Mouse (Mus musculus): ENCODE measurements around the gene Smc3.

Smc3 gene

DNA sequence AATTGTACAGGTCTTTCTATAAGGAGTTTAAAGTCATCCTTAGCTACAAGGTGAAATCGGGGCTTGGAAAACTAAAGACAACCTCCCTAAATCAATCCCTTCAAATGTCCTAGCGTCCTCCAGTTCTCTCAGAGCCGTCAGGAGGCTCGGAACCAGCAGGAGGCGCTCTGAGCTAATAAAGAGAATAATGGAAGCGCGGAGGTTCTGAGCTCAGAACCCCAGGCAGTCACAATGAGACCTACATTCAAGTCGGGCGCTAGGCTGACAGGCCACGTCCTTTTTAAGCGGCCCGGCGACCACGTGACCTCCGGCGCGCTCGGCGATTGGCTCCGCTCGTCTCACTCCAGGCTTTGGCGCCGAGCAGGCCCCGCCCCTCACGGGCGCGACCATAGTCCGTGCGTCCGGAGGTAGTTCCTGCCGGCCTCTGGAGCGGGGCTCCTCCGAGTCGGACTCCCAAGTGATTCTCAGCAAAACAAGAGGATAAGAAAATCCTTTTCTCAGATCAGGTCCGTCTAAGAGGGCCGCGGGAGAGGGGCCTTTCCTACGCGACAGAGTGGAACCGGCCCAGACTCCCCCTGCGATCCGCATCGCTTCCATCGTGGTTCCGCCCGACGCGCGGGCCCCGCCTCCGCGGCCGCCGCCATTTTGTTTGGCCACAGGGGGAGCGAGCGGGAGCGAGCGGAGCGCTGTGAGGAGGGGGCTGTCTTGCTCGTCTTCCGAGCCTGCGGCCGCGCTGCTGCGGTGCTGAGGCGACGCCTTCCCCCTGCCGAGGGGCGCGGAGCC, at the start of gene Smc3:
Smc3 (plus strand) TSS at position 642 of the 783 bp plus-strand sequence.
- in situ Hi-C loops (cut with MboI, MseI), result no loop called here

DNA sequence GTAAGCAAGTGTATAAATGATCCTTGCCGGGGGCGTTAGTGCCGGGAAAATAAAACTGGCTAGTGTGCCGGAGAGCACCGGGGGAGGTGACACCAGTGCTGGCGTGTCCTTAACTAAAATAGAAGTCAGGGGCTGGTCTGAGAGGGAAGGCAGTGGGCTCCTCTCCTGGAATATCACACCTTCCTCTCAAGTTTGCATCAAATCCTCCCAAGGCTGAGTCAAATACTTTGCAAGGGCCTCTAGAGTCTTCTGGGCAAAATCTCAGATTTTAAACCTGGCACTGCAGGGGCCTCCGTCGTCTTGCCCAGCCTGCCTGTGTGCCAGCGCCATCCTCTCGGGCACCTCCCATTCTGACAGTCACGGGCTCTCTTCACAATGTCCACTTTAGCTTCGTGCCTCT, 49.2 kb upstream of the Smc3 start:
- in situ Hi-C loops (cut with MboI, MseI), result no loop called here

DNA sequence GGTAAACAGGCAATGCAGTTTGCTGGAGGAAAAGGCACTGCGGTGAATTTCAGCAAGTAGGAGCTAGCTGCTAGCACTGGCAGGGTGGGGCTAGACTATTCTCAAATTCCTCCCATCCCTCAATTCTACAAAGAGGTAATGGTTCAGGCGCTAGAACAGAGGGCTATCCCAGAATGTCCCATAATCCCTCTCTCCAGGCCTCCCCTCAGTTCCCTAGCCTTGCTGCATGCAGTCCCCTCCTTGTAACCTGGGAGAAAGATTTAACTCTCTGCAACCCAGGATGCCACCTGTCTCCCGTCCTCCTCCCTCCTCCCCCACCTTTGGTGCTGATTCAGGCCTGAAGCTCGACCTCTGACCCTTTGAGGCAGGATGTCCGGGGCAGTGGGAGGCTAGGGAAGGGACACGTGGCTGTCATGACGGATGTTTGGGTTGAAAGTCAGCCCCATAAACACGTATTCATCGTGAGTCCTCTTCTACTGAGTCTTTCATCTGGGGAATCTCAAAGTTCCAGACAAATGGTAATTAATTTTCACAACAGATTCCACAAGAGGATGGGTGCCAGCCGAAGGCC, 47.9 kb upstream of the Smc3 start:
- in situ Hi-C loops (cut with MboI, MseI), result no loop called here

DNA sequence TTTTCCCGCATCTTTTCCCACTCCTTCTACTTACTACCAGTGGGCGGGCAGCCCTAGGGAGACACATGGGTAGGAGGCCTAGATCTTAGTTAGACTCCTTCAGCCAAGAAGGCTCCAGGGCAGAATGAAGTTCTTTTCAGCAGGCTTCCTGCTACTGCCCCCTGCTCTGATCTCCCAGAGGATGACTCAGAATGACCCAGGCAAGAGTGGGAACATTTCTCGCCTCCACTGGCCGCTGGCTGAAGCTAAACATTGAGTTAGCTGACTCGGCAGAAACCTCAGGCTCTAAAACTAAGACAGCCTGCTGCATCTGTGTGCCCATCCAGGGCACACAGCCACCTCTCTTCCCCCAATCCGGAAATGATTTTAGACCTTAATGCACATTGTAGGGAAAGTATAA, 47.4 kb upstream of the Smc3 start:
- in situ Hi-C loops (cut with MboI, MseI), result no loop called here

DNA sequence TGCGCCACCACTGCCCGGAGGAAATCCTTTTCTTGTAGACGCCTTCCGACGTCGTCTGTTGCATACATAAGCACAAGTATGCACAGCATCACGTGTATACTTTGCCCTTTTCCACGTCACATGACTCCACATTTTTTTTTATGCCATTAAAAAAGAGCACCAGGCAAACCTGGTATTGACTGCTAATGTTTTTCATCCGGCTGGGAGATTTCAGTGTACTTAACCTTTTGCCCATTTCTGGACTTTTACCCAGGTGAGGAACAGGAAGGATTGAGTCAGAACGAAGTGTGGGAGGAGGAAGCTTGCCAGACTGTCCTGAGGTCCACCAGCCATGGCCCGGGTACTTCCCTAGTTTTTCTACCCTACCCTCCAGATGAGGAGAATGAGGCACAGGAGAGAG, 45.8 kb upstream of the Smc3 start:
- in situ Hi-C loops (cut with MboI, MseI), result no loop called here

DNA sequence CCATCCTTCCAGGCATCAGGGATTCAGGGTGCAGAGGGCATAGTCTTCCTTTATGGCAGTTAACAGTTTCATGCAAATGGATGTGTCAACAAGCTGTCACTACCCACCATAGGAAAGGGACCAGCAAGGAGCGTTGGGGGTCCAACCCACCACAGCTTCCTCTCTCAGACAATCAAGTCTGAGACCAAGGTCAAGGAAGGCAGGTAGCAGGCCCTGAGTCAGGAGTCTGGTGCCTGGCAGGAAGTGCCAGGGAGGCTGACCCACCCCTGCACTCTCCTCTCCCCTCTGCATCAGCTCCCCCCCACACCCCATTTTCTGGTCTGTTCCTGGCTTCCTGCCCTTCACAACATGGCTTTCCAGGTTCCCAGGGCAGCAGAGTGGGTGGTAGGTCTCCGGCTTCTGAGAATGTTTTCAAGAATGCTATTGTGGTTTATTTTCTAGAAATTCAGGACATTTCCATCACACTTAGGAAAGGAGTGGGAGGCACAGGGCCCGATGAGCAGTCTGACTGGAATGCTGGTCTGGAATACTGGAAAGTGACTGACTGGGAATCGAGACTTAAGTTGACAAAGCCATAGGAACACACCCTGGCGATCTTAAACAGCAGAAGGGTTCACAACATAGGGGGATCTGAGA, 45.1 kb upstream of the Smc3 start:
- in situ Hi-C loops (cut with MboI, MseI), result no loop called here

DNA sequence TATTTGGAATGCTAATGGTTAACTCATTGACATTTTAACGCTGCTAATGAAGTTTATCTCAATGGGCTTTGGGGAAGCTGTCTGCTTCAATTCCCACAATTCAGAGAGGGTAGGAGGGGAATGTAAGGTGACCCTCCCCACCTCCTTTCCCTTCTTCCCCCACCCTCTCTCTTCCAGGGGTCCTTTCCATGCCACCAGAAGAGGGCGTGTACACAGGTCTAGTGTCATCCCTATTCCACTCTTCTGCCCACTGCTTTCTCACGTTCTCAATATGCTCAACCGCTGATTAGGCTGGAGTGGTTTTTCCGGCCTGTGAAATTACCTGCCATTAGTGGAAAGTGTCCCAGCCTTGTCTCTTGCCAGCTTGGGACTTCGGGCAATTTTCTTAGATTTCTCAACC, 43.4 kb upstream of the Smc3 start:
- in situ Hi-C loops (cut with MboI, MseI), result no loop called here

DNA sequence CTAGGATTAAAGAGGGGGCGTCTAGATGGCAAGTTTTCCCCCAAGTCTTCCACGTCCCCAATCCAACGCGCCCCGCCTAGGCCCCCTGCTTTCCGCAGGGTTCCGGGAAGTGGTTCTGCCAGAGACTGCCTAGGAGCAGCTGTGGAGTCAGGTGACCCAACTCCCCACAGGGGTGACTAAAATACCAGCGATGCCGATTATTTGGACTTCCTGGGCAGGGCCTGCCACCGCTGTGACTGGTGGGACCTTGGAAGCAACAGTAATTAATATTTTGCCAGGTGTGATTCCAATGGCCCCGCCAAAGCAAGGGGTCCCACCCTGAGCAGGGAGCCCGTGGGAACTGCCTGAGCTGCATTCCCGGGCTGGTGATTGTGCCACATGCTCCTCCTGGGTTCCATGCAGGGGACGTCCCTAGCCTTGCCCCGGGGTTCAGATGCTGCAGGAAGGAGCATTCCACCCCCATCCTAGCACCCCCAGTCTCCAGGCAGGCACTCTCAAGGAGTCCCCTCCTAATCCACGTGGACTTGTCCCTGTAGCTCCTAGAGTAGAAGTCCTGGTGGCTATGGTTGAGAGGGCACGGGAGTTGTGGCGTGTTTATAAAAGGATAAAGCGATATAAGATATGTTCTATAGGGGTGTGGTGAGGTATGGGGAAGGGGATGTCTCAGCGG, 42.8 kb upstream of the Smc3 start:
- in situ Hi-C loops (cut with MboI, MseI), result no loop called here

DNA sequence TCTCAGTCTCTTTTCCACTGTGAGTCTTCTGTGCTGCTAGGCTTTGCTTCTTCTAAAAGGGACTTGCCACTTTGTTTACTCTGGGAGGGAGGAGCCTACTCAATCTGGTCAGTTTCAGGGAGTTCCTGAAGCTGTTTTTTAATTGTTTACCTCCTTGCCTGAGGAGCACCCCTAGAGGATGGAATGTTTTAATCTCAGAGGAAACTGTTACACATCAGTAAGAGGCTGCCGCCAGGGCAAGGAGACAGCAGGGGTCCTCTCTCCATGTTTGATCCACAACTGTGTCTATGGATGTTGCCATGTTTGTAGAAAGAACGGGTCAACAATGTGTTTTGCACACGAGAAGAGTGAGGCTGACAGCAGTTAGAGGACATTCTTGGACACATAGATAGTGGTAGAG, 39.8 kb upstream of the Smc3 start:
- in situ Hi-C loops (cut with MboI, MseI), result loop anchor here (10.0 kb wide), 1 partner anchor 136 kb away; no protein-coding TSS in a partner anchor

DNA sequence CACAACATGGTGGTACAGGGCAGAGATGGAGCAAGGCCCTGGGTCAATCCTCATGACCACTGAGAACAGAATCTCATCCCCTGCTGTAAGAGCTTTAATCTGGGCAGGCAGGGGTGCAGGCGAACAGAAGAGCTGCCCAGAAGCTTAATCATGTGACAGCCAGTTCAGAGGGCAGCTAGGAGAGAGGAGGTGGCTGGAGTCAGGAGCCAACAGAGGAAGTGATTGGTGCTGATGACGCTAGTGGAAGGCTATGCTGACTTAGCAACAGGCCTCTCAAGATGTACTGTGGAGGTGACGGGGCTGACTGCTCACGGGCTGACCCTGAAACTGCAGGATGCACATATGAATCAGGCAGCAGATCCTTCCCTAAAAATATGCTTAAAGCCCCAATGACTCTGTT, 36.0 kb upstream of the Smc3 start:
- in situ Hi-C loops (cut with MboI, MseI), result loop anchor here (10.0 kb wide), 1 partner anchor 139 kb away; no protein-coding TSS in a partner anchor

DNA sequence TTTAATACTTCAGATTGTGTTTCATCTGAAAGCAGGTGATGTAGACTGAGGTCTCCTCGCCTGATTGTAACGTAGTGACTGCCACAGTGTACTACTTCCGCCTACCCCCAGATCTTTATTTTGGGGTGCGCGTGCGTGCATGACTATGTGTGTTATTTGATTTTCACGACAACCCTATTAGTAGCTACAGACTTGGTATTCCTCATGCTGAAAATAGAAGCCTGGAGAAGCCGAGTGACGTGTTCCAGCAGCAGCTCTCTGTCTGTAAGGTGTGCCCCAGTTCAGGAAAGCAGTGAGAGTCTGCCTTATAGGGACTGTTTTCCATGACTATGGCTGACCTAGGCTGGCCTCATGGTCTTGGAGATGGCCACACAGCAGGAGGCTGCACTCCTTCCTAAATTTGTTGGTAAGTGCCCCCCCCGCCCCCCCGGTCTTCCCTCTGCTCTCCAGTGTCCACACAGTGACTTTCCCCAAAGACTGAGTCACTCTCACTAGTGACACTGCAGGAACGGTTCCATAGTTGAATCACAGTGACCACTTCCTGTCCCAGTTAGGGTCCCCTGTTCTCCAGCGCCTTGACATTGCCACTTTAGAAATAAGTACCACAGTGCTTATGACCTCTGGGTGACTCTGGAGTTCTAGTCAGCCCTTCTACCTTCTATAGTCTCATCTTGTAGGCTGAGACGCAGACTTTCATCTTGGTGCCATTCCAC, 34.5 kb upstream of the Smc3 start:
- in situ Hi-C loops (cut with MboI, MseI), result loop anchor here (10.0 kb wide), 1 partner anchor 141 kb away; no protein-coding TSS in a partner anchor

DNA sequence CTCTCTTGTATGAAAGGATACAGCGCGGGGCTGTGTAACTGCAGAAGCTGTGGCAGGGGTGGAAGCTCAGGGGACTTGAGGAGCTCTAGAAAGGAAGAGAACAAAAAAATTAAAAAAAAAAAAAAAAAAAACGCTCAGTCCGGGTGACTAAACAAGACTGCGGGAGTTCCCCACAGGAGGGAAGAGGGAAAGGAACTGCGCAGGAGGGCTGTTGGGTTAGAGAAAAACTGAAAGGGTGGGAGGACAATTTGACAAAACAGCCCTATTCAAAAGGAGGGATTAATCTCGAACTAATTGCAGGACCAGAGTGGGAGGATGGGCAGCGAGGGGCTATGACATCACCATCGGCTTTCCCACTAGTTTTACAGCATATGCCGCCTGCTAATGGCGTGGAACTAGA, 32.3 kb upstream of the Smc3 start:
- in situ Hi-C loops (cut with MboI, MseI), result loop anchor here (10.0 kb wide), 1 partner anchor 143 kb away; no protein-coding TSS in a partner anchor

DNA sequence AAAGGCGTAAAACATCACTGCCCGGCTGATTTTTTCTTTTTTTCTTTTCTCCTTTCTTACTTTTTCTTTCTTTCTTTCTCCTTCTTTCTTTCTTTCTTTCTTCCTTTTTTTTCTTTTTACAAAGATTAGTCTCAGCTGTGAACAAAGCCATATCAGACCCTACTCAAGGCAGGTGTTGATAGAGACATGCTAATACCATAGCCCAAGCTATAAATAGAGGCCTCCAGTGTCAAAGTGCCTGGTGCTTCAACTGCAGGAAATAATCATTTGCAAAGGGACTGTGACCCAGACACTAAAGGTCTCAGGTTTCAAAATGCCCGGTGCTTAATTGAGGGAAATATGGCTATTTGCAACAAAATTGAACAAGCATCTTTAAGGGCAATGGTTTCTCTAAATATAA, 31.6 kb upstream of the Smc3 start:
- in situ Hi-C loops (cut with MboI, MseI), result loop anchor here (10.0 kb wide), 1 partner anchor 144 kb away; no protein-coding TSS in a partner anchor

DNA sequence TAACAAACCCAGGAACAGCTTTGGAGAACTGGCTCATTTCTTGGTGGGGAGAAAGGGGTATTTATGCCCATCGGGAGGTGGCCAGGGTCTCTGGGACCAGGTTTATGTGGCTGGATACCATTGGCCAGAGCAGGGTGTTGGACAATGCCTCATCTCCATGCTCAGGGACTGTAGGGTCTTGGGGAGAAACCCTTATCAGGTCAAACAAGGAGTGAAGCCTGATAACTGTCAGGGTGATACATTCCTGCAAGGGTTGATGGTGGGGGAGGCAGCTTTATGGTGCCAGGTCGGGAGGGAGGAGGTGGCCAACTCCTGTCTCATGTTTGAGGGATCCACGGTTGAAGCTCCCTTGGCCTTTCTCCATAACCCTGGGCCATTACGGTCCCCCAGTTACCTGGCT, 29.1 kb upstream of the Smc3 start:
- in situ Hi-C loops (cut with MboI, MseI), result no loop called here

DNA sequence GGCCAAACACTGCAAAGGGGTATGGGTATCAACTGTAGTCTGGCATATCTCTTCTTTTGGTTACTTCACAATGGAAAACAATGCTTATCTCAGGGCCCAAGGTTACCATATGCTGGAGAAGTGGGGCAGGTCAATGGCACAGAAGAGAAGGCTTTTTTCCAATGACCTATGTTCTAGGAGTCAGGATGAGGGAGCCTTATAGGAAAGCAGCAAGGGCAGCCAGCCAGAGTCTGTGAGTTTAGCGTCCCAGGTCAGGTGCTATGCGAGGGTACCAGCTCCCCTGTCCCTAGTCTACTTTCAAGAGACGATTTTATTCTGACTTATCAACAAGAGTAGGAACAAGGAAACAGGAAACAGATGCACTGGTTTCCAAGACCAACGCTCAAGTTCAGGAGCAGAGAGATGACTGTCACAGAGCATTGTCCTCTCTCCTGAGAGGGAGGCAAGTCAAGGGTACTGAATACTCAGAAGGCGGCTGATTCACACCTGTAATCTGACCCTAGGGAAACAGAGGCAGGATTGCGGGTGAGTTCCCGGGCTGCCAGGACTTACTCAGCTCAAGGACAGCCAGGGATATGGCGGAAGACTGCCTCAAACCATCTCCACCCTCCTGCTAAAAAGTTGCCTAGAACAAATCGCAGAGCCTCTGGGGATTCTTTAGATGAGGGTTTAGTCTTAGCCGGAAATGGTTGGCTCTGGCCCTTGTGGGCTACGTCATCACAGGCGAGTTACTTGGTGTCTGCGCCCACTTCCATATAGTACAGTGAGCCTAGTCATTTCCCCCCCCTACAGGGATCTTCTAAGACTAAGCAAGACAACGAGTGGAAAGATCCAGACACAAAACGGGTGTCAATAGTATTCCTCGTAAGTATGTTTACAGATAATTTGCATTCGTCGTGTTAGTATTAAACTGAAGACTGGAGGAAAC, 28.4 kb upstream of the Smc3 start:
- in situ Hi-C loops (cut with MboI, MseI), result no loop called here

DNA sequence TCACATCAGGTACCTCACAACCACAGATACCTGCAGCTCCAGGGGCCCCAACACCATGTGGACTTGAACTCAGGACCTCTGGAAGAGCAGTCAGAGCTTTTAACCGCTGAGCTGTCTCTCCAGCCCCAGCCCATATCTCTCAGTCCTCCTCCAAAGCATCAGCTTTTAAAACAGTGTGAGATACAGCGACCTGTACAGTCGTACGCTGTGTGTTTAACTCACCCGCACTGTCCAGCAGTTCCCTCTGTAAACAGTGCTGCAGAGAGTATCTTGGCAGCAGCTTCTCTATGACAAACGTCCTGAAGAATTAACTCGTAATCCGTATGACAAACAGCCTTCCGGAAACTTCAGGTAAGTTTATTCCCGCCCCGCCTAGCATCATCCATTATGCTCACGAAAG, 27.6 kb upstream of the Smc3 start:
- in situ Hi-C loops (cut with MboI, MseI), result no loop called here

DNA sequence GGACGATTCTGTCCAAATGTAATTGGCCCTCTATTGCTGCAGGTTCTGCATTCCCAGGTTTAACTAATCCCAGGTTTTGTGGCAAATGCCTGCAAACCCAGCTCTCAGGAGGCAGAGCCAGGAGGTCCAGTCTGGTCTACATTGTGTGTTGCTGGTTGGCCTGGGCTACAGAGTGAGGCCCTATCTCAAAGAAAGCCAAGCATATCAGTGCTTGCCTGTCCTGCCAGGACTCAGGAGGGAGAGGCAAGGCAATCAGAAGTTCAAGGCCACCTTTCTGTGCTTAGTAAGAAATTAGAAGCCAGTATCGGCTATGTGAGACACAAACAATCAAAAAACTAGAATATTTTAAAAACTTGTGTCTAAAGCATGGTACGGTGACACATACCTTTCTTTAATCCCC, 27.0 kb upstream of the Smc3 start:
- in situ Hi-C loops (cut with MboI, MseI), result no loop called here

DNA sequence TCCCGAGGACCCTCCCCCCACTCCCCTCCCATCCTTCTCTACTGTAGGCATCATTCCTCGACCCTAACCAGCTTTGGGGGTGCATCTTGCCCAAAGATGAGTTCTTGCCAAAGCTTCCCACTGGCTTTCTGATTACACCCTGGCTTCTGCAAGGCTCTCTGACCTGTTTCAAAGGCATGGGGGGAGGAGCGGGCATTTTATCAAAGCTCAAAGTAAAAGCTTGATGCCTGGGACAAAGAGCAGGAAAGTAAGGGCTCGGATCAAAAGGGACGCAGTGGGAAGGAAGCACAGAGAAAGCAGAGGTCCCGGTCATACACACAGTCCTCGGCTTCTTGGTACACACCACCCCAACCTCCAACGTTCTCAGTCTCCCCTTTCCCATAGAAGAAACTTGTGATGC, 26.1 kb upstream of the Smc3 start:
- in situ Hi-C loops (cut with MboI, MseI), result no loop called here

DNA sequence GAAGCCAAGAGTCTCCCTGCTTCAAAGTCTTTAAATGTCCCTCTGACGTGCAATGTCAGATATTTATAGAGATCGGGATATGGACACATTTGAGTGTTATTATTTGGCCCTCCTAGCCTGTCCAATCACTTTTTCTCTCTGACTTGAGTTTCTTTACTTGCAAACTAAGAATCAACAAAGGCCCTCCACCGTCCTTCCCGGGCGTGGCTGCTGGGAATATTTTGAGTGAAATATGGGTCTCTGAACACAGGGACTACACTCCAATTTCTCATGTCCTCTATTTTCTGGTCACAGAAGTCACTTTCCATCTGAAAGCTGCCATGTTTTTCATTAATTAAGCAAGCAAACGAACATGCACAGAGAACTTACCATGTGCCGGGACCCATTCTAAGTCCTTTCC, 25.7 kb upstream of the Smc3 start:
- in situ Hi-C loops (cut with MboI, MseI), result no loop called here

DNA sequence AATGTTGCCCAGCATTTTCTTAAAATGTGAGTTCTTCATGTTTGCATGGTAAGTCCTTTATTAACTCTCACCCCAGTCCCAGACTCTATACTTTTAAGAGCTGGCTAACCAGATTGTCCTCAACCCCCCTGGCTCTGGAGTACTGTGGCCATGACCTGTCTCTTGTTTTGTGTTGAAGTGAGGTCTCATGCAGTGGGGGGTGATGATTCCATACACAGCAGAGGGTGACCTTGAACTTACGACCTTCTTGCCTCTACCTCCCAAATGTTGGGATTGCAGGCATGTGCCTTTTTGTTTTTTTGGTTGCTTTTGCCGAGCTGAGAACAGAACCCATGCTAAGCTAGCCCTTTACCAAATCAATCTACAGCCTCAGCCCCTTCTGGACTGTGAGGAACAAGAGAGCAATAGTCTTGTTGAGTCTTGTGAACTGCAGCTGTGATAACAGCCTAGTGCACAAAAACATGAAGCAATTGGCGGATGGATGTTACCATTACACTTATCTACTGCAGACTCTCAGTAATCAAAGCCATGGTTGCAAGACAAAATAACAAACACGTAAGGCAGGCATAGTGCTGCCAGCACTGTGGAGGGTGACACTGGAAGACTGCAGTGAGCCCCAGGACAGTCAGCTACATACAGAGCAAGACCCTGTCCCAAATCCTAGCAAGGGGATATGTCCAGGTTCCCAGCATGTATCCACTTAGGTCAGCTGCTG, 24.7 kb upstream of the Smc3 start:
- in situ Hi-C loops (cut with MboI, MseI), result loop anchor here (5.0 kb wide), 1 partner anchor 178 kb away; no protein-coding TSS in a partner anchor

Measured in T-helper 2 cell (primary cell).